Mouse (Mus musculus): ENCODE measurements around the gene AC153137.1. TPM values are rescaled to one million over a fixed set of nuclear protein-coding genes. Genes with fewer than 3 reads are reported as not detected.
"Not testable (repeated sequence)": the region's sequence is repeated elsewhere in the genome, so short reads cannot be mapped to it uniquely, and the experiment has no call there.

AC153137.1 gene
- total RNA-seq (2017): not detected in 2 replicates

DNA sequence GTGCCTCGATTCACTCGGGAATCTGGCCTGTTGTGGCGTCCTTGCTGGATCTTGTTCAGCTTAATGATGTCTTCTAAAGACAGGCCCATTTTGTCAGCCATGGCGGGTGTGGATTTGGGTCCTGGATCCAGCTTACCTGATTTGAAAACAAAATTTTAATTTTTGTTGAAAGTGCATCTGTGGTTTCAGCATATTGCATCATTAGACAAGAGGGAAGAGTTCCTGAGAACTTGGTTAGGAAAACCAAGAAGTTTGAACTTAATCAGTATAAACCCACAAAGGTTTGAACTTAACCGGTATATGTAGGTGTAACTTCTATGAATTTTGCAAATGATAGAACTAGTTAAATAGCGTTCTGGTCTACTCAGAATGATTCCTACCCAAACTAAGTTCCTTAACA, at the start of gene AC153137.1:
AC153137.1 (minus strand) TSS at position 101 of the 400 bp plus-strand sequence.
- not testable (repeated sequence) for ATAC-seq (ENCODE audit: extremely low read depth, insufficient number of reproducible peaks, low FRiP score, poor library complexity, severe bottlenecking)

DNA sequence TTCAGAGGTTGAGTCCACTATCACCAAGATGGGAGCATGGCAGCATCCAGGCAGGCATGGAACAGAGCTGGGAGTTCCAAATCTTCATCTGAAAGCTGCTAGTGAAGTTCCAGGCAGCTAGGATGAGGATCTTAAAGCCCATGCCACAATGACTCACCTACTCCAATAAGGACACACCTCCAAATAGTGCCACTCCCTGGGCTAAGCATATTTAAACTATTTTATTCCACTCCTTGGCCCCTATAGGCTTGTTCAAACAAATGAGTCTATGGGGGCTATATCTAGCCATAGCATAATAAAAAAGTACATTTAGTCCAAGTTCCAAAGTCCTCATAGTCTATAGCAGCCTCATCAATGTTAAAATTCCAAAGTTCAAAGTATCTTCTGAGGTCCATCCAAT, 45.4 kb upstream of the AC153137.1 start:
- ATAC-seq (ENCODE audit: extremely low read depth, insufficient number of reproducible peaks, low FRiP score, poor library complexity, severe bottlenecking): no peak

DNA sequence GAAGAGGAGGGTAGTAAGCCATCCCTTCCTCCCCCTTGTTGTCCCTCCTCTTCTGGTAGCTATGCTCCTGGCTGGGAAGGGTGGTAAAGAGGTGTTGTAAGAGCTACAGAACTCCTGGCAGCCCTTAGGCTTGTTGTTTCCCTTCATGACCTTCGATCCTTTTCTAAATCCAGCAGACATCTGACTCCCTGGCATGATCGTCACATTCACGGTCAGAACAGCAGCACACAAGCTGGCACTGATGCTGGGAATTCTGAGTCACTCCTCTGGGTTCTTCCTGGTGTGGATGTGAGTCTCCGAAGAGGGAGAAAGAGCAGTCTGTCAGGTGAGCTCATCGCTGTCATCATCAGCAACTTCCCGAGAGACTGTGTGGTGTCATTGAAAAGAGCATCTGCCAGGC, 41.5 kb upstream of the AC153137.1 start:
- ATAC-seq (ENCODE audit: extremely low read depth, insufficient number of reproducible peaks, low FRiP score, poor library complexity, severe bottlenecking): no peak

DNA sequence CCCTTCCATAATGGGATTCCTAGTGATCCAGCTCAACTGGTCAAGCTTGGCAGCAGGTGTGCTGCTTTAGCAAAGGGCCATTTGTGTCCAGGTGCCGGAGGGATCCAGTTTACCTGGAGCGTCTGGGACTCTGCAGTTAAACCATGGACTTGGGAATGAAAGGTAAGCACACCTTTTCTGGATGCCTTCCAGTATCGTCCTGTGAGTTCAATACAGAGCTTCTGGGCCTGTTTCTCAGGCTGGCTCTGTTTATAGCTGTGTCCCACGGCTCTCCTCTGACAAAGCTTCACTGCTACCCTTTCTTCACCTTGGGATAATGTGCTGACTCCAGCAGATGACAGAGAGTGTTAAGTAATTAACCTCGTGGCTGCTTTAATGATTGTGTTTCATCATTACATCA, 39.6 kb upstream of the AC153137.1 start:
- ATAC-seq (ENCODE audit: extremely low read depth, insufficient number of reproducible peaks, low FRiP score, poor library complexity, severe bottlenecking): no peak

- ATAC-seq (ENCODE audit: extremely low read depth, insufficient number of reproducible peaks, low FRiP score, poor library complexity, severe bottlenecking): no peak
These were observed 38.3 kb upstream of the AC153137.1 start for GRCm38 (mm10) chr1:31016068-31016467.

- ATAC-seq (ENCODE audit: extremely low read depth, insufficient number of reproducible peaks, low FRiP score, poor library complexity, severe bottlenecking): no peak
These were observed 37.5 kb upstream of the AC153137.1 start for GRCm38 (mm10) chr1:31015261-31015660.

GRCm38 (mm10) chr1:30977239-30977638, 529 bp downstream of the AC153137.1 start:
- not testable (repeated sequence) for ATAC-seq (ENCODE audit: extremely low read depth, insufficient number of reproducible peaks, low FRiP score, poor library complexity, severe bottlenecking)

GRCm38 (mm10) chr1:30951795-30952194, 26.0 kb downstream of the AC153137.1 start:
- no peak for ATAC-seq (ENCODE audit: extremely low read depth, insufficient number of reproducible peaks, low FRiP score, poor library complexity, severe bottlenecking)

DNA sequence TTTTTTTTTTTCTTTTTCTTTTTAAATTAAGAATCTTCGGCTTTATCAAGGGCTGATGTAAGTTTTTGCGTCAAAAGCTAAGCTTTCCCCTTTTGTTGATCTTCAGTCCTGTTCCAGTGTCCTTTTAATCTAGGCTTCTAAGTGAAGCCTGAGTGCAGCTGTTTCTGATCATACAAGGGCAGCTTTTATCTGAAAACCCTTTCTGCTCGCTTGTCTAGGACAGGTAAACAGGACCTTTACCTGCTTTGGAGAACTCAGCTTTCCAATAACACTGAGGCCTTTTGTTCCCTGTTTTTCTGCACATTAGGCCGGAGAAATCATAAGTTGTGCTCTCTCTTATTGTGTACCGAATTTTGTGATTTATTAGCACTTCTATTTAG, 27.3 kb downstream of the AC153137.1 start:
- no peak for ATAC-seq (ENCODE audit: extremely low read depth, insufficient number of reproducible peaks, low FRiP score, poor library complexity, severe bottlenecking)

GRCm38 (mm10) chr1:30949710-30950455, 27.9 kb downstream of the AC153137.1 start:
- ATAC-seq (ENCODE audit: extremely low read depth, insufficient number of reproducible peaks, low FRiP score, poor library complexity, severe bottlenecking): peak; percentile 87

- 0 out of 2 replicates have a peak, but pooled peaks have one; percentile 2 for ATAC-seq (ENCODE audit: extremely low read depth, insufficient number of reproducible peaks, low FRiP score, poor library complexity, severe bottlenecking)
These were observed 28.7 kb downstream of the AC153137.1 start for GRCm38 (mm10) chr1:30948950-30949639.

DNA sequence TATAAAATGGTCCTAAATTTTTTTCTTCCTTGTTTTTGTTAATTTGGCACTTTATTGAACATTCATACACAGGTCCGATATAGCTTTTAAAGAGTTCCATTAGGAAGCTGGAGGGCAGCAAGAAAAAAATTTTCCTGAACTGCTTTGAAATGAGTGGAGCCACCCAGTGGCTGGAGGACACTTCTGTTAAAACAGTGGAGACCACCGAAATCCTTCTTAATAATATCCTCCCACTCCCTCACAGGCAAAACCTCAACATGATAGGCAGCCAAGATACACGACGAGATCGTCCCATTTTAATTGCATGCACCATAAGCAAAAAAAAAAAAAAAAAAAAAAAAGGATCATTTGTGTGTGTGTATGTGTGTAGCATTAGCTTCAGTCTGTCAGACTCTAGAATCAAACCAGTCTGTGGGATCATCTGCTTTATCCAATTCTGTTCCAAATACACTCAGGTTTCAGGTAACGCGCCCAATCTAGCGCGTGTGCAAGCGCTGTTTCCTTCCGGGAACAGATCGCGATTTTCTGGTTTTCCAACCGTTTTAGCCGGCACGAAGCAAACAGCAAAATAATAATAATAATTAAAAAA, 29.3 kb downstream of the AC153137.1 start:
- ATAC-seq (ENCODE audit: extremely low read depth, insufficient number of reproducible peaks, low FRiP score, poor library complexity, severe bottlenecking): no peak

DNA sequence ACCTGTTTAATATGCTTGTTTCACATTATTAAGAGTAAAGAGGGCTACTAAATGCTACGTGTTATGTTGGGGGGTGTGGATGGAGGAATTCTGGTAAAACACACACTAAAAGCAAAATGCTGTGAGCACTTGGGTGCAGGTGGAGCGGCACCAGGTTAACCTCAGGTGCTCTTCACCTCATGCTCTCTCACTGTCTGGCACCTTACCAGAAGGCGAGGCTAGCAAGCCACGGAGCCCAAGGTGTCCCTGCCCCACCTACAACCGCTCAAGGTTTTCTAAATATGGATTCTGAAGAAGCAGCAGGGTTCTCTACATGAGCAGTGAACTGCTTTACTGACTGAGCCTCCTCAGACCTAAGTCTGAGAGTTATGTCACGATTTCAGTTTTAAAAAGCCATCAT, 32.6 kb downstream of the AC153137.1 start:
- no peak for ATAC-seq (ENCODE audit: extremely low read depth, insufficient number of reproducible peaks, low FRiP score, poor library complexity, severe bottlenecking)

DNA sequence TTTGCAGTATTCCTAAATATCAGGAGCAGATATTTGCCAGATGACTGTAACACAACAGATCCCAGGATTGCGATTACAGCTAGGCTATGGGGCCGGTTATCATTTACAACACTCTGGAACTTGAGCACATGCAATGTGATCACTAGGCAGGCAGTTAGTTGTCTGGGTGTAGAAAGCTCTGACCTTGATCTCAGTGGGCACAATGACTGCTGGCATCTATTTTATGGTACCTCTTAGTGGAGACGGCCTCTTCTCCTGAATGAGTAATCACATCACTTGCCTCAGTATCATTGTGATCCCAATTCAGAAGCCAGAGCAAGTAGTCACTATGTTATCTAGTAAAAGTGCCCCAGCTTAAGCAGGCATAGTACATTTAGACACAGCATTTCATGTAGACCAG, 37.2 kb downstream of the AC153137.1 start:
- no peak for ATAC-seq (ENCODE audit: extremely low read depth, insufficient number of reproducible peaks, low FRiP score, poor library complexity, severe bottlenecking)

DNA sequence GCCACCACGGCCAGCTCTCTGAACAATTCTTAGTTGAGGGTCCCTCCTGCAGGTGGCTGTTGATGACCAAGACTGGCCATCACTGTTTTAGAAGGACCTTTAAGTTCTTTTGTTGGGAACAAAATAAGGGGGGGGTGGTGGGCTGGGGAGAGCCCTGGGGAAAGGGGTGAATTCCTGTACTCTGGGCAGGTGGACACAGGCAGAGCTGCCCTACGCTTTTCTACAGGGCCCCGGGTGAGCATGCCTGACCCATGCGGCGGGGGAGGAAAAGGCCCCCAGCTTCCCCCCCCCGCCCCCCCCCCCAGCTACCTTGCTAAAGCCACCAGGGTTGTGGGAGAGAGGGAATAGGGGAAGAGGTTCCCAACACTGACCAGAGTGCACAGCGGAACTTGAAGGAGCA, 39.4 kb downstream of the AC153137.1 start:
- no peak for ATAC-seq (ENCODE audit: extremely low read depth, insufficient number of reproducible peaks, low FRiP score, poor library complexity, severe bottlenecking)

DNA sequence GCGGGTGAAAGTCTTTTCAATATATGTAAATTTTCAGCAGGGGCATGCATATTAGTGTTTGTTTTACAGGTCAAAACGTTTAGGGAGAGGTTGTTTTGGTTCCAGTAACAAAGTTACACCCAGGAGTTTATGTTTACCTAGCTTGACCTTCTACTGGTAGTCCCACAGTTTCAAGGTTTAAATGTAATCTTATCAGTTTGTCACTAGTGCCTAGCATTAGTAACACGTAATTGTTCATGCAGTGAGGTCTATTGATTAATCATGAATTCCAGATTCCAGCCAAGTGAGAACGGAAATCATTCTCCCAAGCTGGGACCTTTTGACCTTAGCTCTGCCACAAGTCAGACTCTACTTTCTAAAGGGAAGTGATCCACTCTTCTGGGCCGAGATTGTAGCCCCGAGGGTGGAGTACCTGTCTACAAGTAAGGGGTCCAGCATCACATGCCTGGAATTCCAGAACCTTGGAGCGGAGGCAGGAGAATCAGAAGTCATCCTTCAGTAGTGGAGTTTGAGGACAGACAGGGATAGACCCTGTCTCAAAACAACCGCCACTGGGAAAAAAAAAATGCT, 40.3 kb downstream of the AC153137.1 start:
- ATAC-seq (ENCODE audit: extremely low read depth, insufficient number of reproducible peaks, low FRiP score, poor library complexity, severe bottlenecking): no peak

GRCm38 (mm10) chr1:30936488-30936887, 41.3 kb downstream of the AC153137.1 start:
- no peak for ATAC-seq (ENCODE audit: extremely low read depth, insufficient number of reproducible peaks, low FRiP score, poor library complexity, severe bottlenecking)

- ATAC-seq (ENCODE audit: extremely low read depth, insufficient number of reproducible peaks, low FRiP score, poor library complexity, severe bottlenecking): no peak
These were observed 46.9 kb downstream of the AC153137.1 start for GRCm38 (mm10) chr1:30930823-30931222.

GRCm38 (mm10) chr1:30930194-30930593, 47.6 kb downstream of the AC153137.1 start:
- ATAC-seq (ENCODE audit: extremely low read depth, insufficient number of reproducible peaks, low FRiP score, poor library complexity, severe bottlenecking): peak; percentile 98

Measured in neutrophil, adult 5-6 weeks (primary cell).